ENCODE assay signal across 17 mouse cellular contexts in genomic region chr13:108536951-108537350, GRCm38 (mm10).
"Had no signal": no experiment of that assay in that cellular context is flagged by ENCODE, and none has a peak within 500 bp of the region (broad histone marks: within the 10 kb centered on the region; RNA-seq: fewer than 3 reads in every experiment).

No protein-coding gene starts in this region.

- H3K4me1 ChIP-seq: liver, embryonic 15.5 days; lung, embryonic 15.5 days; midbrain, embryonic 12.5 days; midbrain, embryonic 15.5 days; neural tube, embryonic 12.5 days had no signal

- DNase-seq: liver, postnatal 0 days; lung, adult 2 months; lung, postnatal 14 days; lung, postnatal 36 days; right cerebral cortex, postnatal 14 days; spleen, adult 18-20 months; thymus, adult 18-20 months; thymus, postnatal 14 days; thymus, postnatal 36 days had no signal

- H3K9ac ChIP-seq: liver, embryonic 15.5 days; liver, postnatal 0 days; lung, embryonic 15.5 days; midbrain, embryonic 12.5 days; midbrain, embryonic 15.5 days; neural tube, embryonic 12.5 days had no signal

- H3K27me3 ChIP-seq: liver, embryonic 15.5 days; lung, embryonic 15.5 days; megakaryocyte, embryonic 14.5 days; midbrain, embryonic 12.5 days; midbrain, embryonic 15.5 days; neural tube, embryonic 12.5 days had no signal

- H3K4me3 ChIP-seq: liver, embryonic 15.5 days; lung, embryonic 15.5 days; megakaryocyte, embryonic 14.5 days; midbrain, embryonic 12.5 days; midbrain, embryonic 15.5 days; neural tube, embryonic 12.5 days had no signal

- ATAC-seq: lung, postnatal 0 days; midbrain, embryonic 15.5 days had no signal

- H3K27ac ChIP-seq: liver, embryonic 15.5 days; lung, embryonic 15.5 days; macrophage; midbrain, embryonic 12.5 days; midbrain, embryonic 15.5 days; neural tube, embryonic 12.5 days had no signal

- H3K36me3 ChIP-seq: liver, embryonic 15.5 days; lung, embryonic 15.5 days; midbrain, embryonic 12.5 days; midbrain, embryonic 15.5 days; neural tube, embryonic 12.5 days had no signal

- H3K9me3 ChIP-seq: liver, embryonic 15.5 days; lung, embryonic 15.5 days; midbrain, embryonic 12.5 days; midbrain, embryonic 15.5 days; neural tube, embryonic 12.5 days had no signal

- H3K4me2 ChIP-seq: liver, embryonic 15.5 days; lung, embryonic 15.5 days; midbrain, embryonic 12.5 days; midbrain, embryonic 15.5 days; neural tube, embryonic 12.5 days had no signal
